Mouse (Mus musculus) kidney, embryonic 14.5 days (tissue): ENCODE data around the gene Gsn. TPM values are rescaled to one million over a fixed set of nuclear protein-coding genes. Genes with fewer than 3 reads are reported as not detected.

Source experiments
- ATAC-seq: fragments of 200-750 bp; cut with Nextera tagmentation; 2 replicates; pipeline ENCODE4 v1.8.0; 2017; ENCODE audit warnings: moderate number of reproducible peaks, mild to moderate bottlenecking, moderate TSS enrichment, moderate library complexity; ENCODE audit not compliant: low FRiP score, low TSS enrichment
- H3K27ac ChIP-seq: fragments of 300-500 bp; sonication (generic); 2 replicates; pipeline ENCODE4 v1.5.1; 2014; ENCODE audit warnings: low read depth, mild to moderate bottlenecking, low read length, moderate library complexity, mixed read lengths
- H3K27me3 ChIP-seq: fragments of 300-500 bp; sonication (generic); 2 replicates; pipeline ENCODE4 v1.6.1; 2014; ENCODE audit warnings: mild to moderate bottlenecking, low read length; ENCODE audit not compliant: control insufficient read depth, insufficient read depth
- H3K36me3 ChIP-seq: fragments of 300-500 bp; sonication (generic); 2 replicates; pipeline ENCODE4 v1.6.1; 2014; ENCODE audit warnings: low read length, mixed read lengths; ENCODE audit not compliant: control insufficient read depth, insufficient read depth
- H3K4me1 ChIP-seq: fragments of 300-500 bp; sonication (generic); 2 replicates; pipeline ENCODE4 v1.6.1; 2014; ENCODE audit warnings: low read length, mixed read lengths; ENCODE audit not compliant: control insufficient read depth, insufficient read depth
- H3K4me2 ChIP-seq: fragments of 300-500 bp; sonication (generic); replicated peaks from 2 replicates; pipeline ENCODE4 v1.6.1; 2014; ENCODE audit warnings: low read depth, mild to moderate bottlenecking, low read length
- H3K4me3 ChIP-seq: fragments of 300-500 bp; sonication (generic); 2 replicates; pipeline ENCODE4 v1.5.1; 2014; ENCODE audit warnings: mild to moderate bottlenecking, low read length
- H3K9ac ChIP-seq: fragments of 300-500 bp; sonication (generic); 2 replicates; pipeline ENCODE4 v1.6.1; 2014; ENCODE audit warnings: low read depth, mild to moderate bottlenecking, low read length, moderate library complexity
- H3K9me3 ChIP-seq: fragments of 300-500 bp; sonication (generic); 2 replicates; pipeline ENCODE4 v1.6.1; 2016; ENCODE audit warnings: low read length; ENCODE audit not compliant: control insufficient read depth
- WGBS: fragments of 180-500 bp; shearing (Covaris S2); extraction: QIAGEN DNeasy Blood & Tissue Kit; methylation state at CpG from one replicate; pipeline ENCODE4 v1.1.7; 2014; 5-methylcytosine and 5-hydroxymethylcytosine counted together
- polyA plus RNA-seq: library from polyadenylated mRNA; unstranded; fragments of >200 nt; fragmentation: Nextera tagmentation; extraction: Ambion mirVana; gene quantifications from 2 replicates; pipeline ENCODE4 v1.2.1, GENCODE M21; 2014

Gene Gsn
- polyA plus RNA-seq, 1 experiment from 2014 or later = 84.2 TPM

DNA sequence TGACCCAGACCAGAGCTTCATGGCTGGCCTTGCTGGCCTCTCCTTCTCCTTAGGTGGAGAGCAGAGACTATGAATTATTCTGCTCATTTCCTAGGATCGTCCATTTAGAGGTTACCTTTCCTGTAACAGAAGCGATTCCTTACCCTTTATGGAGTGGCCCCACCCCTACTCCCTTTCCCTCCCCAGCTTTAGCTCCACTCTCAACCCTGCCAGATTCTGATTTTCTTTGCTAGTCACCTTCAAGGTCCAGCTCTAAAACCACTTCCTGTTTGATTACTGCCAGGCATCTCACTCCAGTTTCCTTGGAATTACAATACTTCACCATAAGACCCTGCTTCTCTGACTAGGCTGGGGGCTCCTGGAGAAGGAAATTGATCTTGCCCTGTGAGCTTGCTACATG, 39.5 kb upstream of the Gsn start:
- 62% methylated on average over 2 of the region's 2 CpGs for WGBS
- Histone ChIP-seq H3K27me3 (no peaks in the 10 kb centered on the region), H3K36me3 (no peaks in the 10 kb centered on the region), H3K4me1 (peaks cover 2% of the 10 kb centered on the region; the same call in 1 of the 2 replicates), H3K4me2 (no peak overlapping the region), H3K9ac (no peak overlapping the region), H3K9me3 (no peaks in the 10 kb centered on the region), H3K4me3 (no peak overlapping the region), H3K27ac (no peak overlapping the region)
- ATAC-seq = no peak

- Histone ChIP-seq H3K9ac (no peak overlapping the region), H3K27me3 (no peaks in the 10 kb centered on the region), H3K4me3 (no peak overlapping the region), H3K4me1 (peaks cover 2% of the 10 kb centered on the region; the same call in 1 of the 2 replicates), H3K36me3 (no peaks in the 10 kb centered on the region), H3K27ac (no peak overlapping the region), H3K4me2 (no peak overlapping the region), H3K9me3 (no peaks in the 10 kb centered on the region)
- 89% methylated on average over 3 of the region's 3 CpGs for WGBS
- ATAC-seq = no peak
Observed at GRCm38 (mm10) chr2:35218736-35219135, 37.4 kb upstream of the Gsn start.

DNA sequence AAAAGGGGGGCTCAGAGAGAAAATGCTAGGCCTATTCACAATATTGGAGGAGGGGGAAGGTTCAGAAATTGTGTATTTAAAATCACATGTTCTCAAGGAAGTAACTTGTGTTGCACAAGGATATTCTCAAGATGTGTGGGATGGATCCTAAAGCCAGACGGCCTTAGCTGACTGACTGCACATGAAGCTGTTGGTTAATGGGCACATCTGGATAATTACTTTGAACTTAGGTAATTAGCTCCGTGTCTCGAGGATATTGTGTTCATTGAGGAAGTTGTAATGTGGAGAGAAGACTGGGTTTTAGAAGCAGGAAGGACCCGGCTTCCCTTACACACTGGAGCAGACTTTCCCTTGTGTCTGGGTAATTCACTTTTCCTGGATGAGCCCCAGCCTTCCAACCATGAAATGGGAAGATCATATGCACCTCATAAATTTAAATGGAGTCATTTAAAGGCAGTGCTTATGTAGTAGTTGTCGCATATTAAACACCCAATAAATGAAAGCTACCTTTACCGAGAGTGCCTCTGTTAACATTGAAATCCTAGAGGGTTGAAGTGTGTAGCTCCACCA, 33.3 kb upstream of the Gsn start:
- Histone ChIP-seq H3K27ac (no peak overlapping the region), H3K9ac (no peak overlapping the region), H3K36me3 (no peaks in the 10 kb centered on the region), H3K4me1 (no peaks in the 10 kb centered on the region), H3K4me3 (no peak overlapping the region), H3K27me3 (no peaks in the 10 kb centered on the region), H3K4me2 (no peak overlapping the region), H3K9me3 (no peaks in the 10 kb centered on the region)
- 27% methylated on average over 6 of the region's 6 CpGs for WGBS
- ATAC-seq = peak; percentile 72

GRCm38 (mm10) chr2:35224285-35224684, 31.9 kb upstream of the Gsn start:
- H3K36me3 ChIP-seq = no peaks in the 10 kb centered on the region
- H3K4me2 ChIP-seq = no peak overlapping the region
- no peak overlapping the region for H3K27ac ChIP-seq
- H3K27me3 ChIP-seq = no peaks in the 10 kb centered on the region
- no peak overlapping the region for H3K9ac ChIP-seq
- H3K9me3 ChIP-seq = no peaks in the 10 kb centered on the region
- H3K4me1 ChIP-seq = no peaks in the 10 kb centered on the region
- no peak overlapping the region for H3K4me3 ChIP-seq
- ATAC-seq = no peak
- 88% methylated on average over 15 of the region's 15 CpGs for WGBS

- Histone ChIP-seq H3K9ac (no peak overlapping the region), H3K4me2 (no peak overlapping the region), H3K27me3 (no peaks in the 10 kb centered on the region), H3K4me1 (0 out of 2 replicates have a peak, but pooled peaks cover 6% of the 10 kb centered on the region), H3K27ac (no peak overlapping the region), H3K4me3 (no peak overlapping the region), H3K9me3 (no peaks in the 10 kb centered on the region), H3K36me3 (no peaks in the 10 kb centered on the region)
- no peak for ATAC-seq
- 75% methylated on average over 4 of the region's 4 CpGs for WGBS
Observed at GRCm38 (mm10) chr2:35228145-35228544, 28.0 kb upstream of the Gsn start.

- H3K4me2 ChIP-seq = no peak overlapping the region
- H3K4me1 ChIP-seq = 0 out of 2 replicates have a peak, but pooled peaks cover 6% of the 10 kb centered on the region
- WGBS = 21% methylated on average over 8 of the region's 8 CpGs
- H3K9me3 ChIP-seq = no peaks in the 10 kb centered on the region
- H3K4me3 ChIP-seq = no peak overlapping the region
- H3K36me3 ChIP-seq = no peaks in the 10 kb centered on the region
- H3K27me3 ChIP-seq = no peaks in the 10 kb centered on the region
- H3K9ac ChIP-seq = no peak overlapping the region
- no peak for ATAC-seq
- H3K27ac ChIP-seq = no peak overlapping the region
Observed at GRCm38 (mm10) chr2:35230215-35230614, 26.0 kb upstream of the Gsn start.

DNA sequence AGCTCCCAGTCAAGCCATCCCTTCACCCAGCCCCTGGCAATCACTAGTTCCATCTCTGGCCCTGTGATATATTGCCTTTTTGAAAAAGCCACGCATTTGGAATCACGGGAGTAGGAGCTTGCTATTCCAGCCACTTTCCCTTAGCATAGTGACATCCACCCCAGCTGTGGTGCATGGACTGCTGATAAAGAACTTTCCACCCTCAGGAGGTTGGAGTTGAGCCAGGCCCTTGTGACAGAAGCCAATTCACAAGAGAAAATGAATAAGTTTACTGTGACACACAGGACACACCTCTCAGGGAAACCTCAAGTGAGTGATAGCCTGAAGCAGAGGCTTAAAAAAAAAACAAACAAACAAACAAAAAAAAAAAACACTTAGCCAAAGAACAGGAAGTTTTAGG, 24.3 kb upstream of the Gsn start:
- no peak overlapping the region for H3K9ac ChIP-seq
- ATAC-seq = no peak
- H3K27me3 ChIP-seq = no peaks in the 10 kb centered on the region
- H3K4me3 ChIP-seq = no peak overlapping the region
- H3K36me3 ChIP-seq = no peaks in the 10 kb centered on the region
- H3K27ac ChIP-seq = no peak overlapping the region
- 30% methylated on average over 2 of the region's 2 CpGs for WGBS
- H3K4me1 ChIP-seq = 0 out of 2 replicates have a peak, but pooled peaks cover 6% of the 10 kb centered on the region
- no peak overlapping the region for H3K4me2 ChIP-seq
- no peaks in the 10 kb centered on the region for H3K9me3 ChIP-seq

DNA sequence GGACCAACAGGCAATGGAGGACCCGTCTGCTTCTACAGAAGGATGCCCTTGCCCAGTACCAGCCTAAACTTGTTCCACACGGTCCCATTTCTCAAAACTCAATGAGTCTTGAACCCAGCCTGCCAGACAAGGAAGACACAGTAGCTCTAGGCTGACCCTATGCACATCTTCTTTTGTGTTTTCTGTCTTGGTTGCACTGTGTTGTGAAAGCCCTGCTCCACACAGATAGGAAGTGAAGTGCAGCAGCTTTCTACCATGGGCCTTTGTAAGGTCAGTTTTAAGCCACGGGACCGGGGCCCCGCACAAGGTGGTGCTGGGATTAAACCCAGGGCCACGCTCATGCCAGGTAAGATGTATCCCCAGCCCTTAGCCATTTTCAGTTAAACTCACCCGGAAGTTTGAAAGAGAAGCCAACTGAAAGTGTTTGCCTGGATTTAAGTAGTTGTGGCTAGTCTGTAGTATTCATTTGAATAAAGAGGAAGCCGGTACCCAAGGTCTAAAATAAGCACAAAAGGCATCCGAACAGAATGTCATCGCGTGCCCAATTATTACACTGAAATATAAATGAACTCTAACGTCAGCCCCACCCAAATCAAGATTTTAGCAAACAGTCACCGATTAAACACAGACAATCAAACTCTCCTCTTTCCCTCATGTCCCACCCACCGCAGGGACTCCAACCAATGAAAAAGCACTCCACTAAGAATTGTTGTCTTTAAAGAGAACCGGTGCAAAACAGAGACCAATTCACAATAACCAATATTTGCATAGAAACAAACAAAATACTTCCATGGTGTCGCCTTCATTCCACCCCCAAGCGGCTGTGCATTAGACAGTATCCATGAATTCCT, 23.4 kb upstream of the Gsn start:
- ATAC-seq = no peak
- 76% methylated on average over 17 of the region's 17 CpGs for WGBS
- 0 out of 2 replicates have a peak, but pooled peaks cover 6% of the 10 kb centered on the region for H3K4me1 ChIP-seq
- no peaks in the 10 kb centered on the region for H3K36me3 ChIP-seq
- H3K9me3 ChIP-seq = no peaks in the 10 kb centered on the region
- H3K4me3 ChIP-seq = no peak overlapping the region
- H3K4me2 ChIP-seq = no peak overlapping the region
- no peaks in the 10 kb centered on the region for H3K27me3 ChIP-seq
- no peak overlapping the region for H3K27ac ChIP-seq
- H3K9ac ChIP-seq = no peak overlapping the region

DNA sequence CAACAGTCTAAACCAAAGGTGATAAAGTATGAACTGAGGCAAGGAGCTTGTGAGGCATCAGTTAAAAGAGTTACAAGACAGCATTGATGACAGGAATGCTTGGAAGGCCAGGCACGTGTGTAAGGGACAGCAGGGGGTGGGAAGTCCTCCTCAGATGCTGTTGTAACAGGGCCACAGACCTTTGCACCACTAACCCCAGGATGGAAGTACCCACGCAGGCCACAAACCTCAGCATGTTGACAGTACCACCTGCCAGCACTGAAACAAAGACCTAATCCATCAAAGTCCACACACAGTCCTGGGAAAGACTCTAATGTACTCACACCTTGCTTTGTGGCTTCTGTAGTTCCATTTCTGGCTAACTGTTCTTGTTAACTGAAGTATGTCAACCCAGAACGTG, 22.3 kb upstream of the Gsn start:
- Histone ChIP-seq H3K9me3 (no peaks in the 10 kb centered on the region), H3K27me3 (no peaks in the 10 kb centered on the region), H3K4me2 (no peak overlapping the region), H3K36me3 (no peaks in the 10 kb centered on the region), H3K4me3 (no peak overlapping the region), H3K9ac (no peak overlapping the region), H3K27ac (no peak overlapping the region), H3K4me1 (0 out of 2 replicates have a peak, but pooled peaks cover 6% of the 10 kb centered on the region)
- 47% methylated on average over 3 of the region's 3 CpGs for WGBS
- ATAC-seq = no peak
